8 mouse cellular contexts compared by ENCODE assay signal in the genomic region with DNA sequence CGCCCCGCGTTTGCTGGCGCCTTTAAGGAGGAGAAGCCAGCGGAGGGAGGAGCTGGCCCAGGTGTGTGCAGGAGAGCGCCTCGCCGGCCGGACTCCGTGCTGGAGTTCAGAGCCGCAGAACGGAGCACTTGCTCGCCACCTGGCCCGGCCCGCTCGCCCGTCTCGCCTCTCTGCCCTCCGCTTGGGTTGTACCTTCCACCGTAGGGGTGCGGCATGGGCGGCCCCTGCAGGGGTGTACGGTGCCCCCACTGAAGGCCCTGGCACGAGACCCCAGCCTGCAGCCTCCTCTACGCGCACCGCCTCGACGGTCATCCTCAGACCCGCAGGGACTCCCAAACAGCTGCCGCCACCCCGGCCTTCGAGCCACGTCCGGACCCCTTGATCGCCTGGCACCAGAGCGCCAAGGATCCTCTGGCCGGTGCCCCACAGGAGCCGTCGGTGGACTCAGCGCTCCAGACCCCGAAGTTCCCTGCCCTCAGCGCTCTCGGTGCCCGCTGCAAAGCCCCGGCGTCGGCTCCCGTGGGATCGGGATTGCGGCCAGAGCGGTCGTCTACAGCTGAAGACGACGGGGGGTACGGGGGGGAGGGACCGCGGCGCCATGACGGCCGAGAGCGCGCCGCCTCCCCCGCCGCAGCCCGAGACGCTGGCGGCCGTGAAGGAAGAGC. TPM values are rescaled to one million over a fixed set of nuclear protein-coding genes. Genes with fewer than 3 reads are reported as not detected.
DNase-seq lines count a peak whose midpoint lies in the region; ATAC-seq and TF ChIP-seq lines count a peak whose summit lies in the region.

Gene Foxe1 (plus strand): TSS at position 14 of the 665 bp plus-strand sequence.

- no peak within 1 kb of the TSS for H3K27ac ChIP-seq in liver, adult 2 months (replicated peaks; ENCODE audit: insufficient read depth, low read depth, low read length)
- no peak within 1 kb of the TSS for H3K27ac ChIP-seq in embryonic facial prominence, embryonic 15.5 days (replicated peaks)
- H3K27ac ChIP-seq in neural tube, embryonic 15.5 days (replicated peaks) = no peak within 1 kb of the TSS

- peak within 1 kb of the TSS; percentile 41; the same call in 1 of the 2 replicates for H3K4me3 ChIP-seq in liver, adult 2 months (ENCODE audit: insufficient read depth, low read depth, low read length)
- H3K4me3 ChIP-seq in embryonic facial prominence, embryonic 15.5 days (replicated peaks) = peak within 1 kb of the TSS; percentile 43
- H3K4me3 ChIP-seq in neural tube, embryonic 15.5 days (replicated peaks) = peak within 1 kb of the TSS; percentile 40

- H3K9me3 ChIP-seq in embryonic facial prominence, embryonic 15.5 days (replicated peaks) = no peaks in the 10 kb centered on the region
- H3K9me3 ChIP-seq in neural tube, embryonic 15.5 days (replicated peaks) = no peaks in the 10 kb centered on the region

- peak within 1 kb of the TSS; percentile 52 for H3K4me2 ChIP-seq in embryonic facial prominence, embryonic 15.5 days (replicated peaks)
- H3K4me2 ChIP-seq in neural tube, embryonic 15.5 days = peak within 1 kb of the TSS; percentile 61

- no peak for TF ChIP-seq POLR2A in liver, adult 2 months (IDR thresholded peaks at IDR 0.05; ENCODE audit: extremely low read depth, insufficient read depth, low read length)

- DNase-seq in liver, adult 2 months (ENCODE audit: extremely low read depth, low read depth, low spot score) = no peak
- DNase-seq in liver = no peak
- DNase-seq in kidney, postnatal 4 days = peak; percentile 31 to 42
- DNase-seq in natural killer cell, adult 2 months (ENCODE audit: low spot score in 2 of 2) = no peak
- no peak for DNase-seq in T-cell, adult 2 months (ENCODE audit: low spot score)

- 4% methylated on average over 57 of the region's 70 CpGs for WGBS in liver, adult 2 months
- 1% methylated on average over 65 of the region's 70 CpGs for WGBS in embryonic facial prominence, embryonic 15.5 days
- under 1% methylated on average over 65 of the region's 70 CpGs for WGBS in neural tube, embryonic 15.5 days

- H3K27me3 ChIP-seq in liver, adult 2 months (ENCODE audit: control insufficient read depth, insufficient read depth, low read length) = peaks cover 39% of the 10 kb centered on the region
- peaks cover 96% of the 10 kb centered on the region for H3K27me3 ChIP-seq in embryonic facial prominence, embryonic 15.5 days
- H3K27me3 ChIP-seq in neural tube, embryonic 15.5 days (replicated peaks) = peaks cover 91% of the 10 kb centered on the region

- no peaks in the 10 kb centered on the region for H3K4me1 ChIP-seq in liver, adult 2 months (ENCODE audit: control insufficient read depth, insufficient read depth, low read length)
- peaks cover 39% of the 10 kb centered on the region for H3K4me1 ChIP-seq in embryonic facial prominence, embryonic 15.5 days
- H3K4me1 ChIP-seq in neural tube, embryonic 15.5 days = peaks cover 34% of the 10 kb centered on the region

- no peak for TF ChIP-seq CTCF in liver, adult 2 months (IDR thresholded peaks at IDR 0.05; ENCODE audit: low read depth, low read length)

- H3K79me2 ChIP-seq in liver, adult 2 months (ENCODE audit: control insufficient read depth, insufficient read depth, low read length) = no peaks in the 10 kb centered on the region

- ATAC-seq in embryonic facial prominence, embryonic 15.5 days (ENCODE audit: insufficient number of reproducible peaks, low FRiP score, low TSS enrichment, low read depth) = no peak
- ATAC-seq in neural tube, embryonic 15.5 days (ENCODE audit: low FRiP score) = peak; percentile 49
- ATAC-seq in erythroid progenitor cell, adult 5-6 weeks (replicated peaks; ENCODE audit: low FRiP score, poor library complexity, severe bottlenecking) = no peak

- H3K36me3 ChIP-seq in liver, adult 2 months (ENCODE audit: control insufficient read depth, insufficient read depth, low read length) = no peaks in the 10 kb centered on the region
- H3K36me3 ChIP-seq in embryonic facial prominence, embryonic 15.5 days = no peaks in the 10 kb centered on the region
- no peaks in the 10 kb centered on the region for H3K36me3 ChIP-seq in neural tube, embryonic 15.5 days

- no peak within 1 kb of the TSS for H3K9ac ChIP-seq in liver, adult 2 months (ENCODE audit: low read depth, low read length)
- H3K9ac ChIP-seq in embryonic facial prominence, embryonic 15.5 days = no peak within 1 kb of the TSS
- no peak within 1 kb of the TSS for H3K9ac ChIP-seq in neural tube, embryonic 15.5 days (replicated peaks)

RNA-seq across cellular contexts. Expression of gene Foxe1, which starts in this region (rescaled TPM):
- total RNA-seq in liver, adult 2 months (2014; rRNA removed) = not detected in 2 replicates
- polyA plus RNA-seq in liver, adult 2 months (2012; rRNA removed) = 0.04 TPM in 1 of 2 replicates, not detected in the other
- 1.9 and 2.1 TPM in 2 replicates for polyA plus RNA-seq in embryonic facial prominence, embryonic 15.5 days (2015; fragmentation: Nextera tagmentation; extraction: Ambion mirVana)
- not detected in 2 replicates for polyA plus RNA-seq in neural tube, embryonic 15.5 days (2015; fragmentation: Nextera tagmentation; extraction: Ambion mirVana)
- total RNA-seq in erythroid progenitor cell, adult 5-6 weeks (2015; ENCODE audit: low replicate concordance) = not detected in 2 replicates
- total RNA-seq in erythroid progenitor cell, adult 5-6 weeks (2017; ENCODE audit: low replicate concordance) = not detected in 2 replicates

Comparison
In these comparisons a context has a peak if more than half of its experiments do, and no peak if none do; other contexts are left out.
1. Peak in ATAC-seq, H3K4me3 ChIP-seq and H3K4me2 ChIP-seq in neural tube, embryonic 15.5 days; RNA of the gene not detected or under 1 TPM.
2. DNase-seq: peak in kidney, postnatal 4 days (2 of 2); none in liver, adult 2 months (single experiment), liver (single experiment), natural killer cell, adult 2 months (0 of 2) and T-cell, adult 2 months (single experiment).
3. Peak in every context shown above with its lines, with median percentiles within 50 percentile points of each other: H3K4me3 ChIP-seq.